Mouse (Mus musculus) MN1 (cell line): Measurements from ENCODE around the gene Tagap.

Source experiments
- DNase-seq: peaks from one replicate; pipeline ENCODE4 v3.0.0-alpha.2; 2016; ENCODE audit warnings: low spot score

Tagap gene

DNA sequence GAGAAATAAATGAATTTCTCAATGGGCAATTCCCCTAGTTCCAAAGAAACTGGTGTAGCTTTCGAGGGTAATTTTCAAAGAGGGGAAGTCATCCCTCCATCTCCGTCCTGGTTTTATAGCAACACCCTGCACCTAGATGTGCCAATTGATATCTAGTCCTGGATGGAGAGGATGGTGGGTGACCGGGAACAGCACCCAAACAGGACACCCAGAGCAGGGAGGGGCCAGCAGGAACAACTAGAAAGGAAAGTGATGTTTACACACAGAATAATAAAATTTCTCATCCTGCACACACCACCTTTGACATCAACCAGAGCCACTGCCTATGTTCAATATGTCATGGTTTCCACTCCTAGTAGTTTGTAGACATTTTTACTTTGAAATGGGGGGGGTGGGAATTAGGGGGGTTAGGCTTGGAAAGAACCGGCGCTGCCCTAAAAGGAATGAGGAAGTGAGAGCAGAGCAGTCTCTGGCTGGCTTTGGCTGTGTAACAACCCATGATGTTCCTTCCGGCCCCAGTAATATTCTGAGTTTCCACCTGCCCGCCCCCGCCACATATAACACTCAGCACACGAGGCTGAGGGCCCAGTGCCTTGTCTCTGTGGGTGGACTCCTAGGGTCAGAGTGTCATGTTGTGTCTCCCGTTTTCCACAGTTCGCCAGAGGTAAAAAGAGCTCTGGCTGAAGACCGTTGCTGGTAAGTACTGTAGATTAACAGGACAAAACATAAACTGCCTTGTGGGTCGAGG is at the start of gene Tagap:
TSS of gene Tagap (plus strand) at position 588 of the 748 bp plus-strand sequence.
- no peak for DNase-seq

- no peak for DNase-seq
Measured at GRCm38 (mm10) chr17:7876541-7876940, 49.3 kb upstream of the Tagap start.

- DNase-seq, result no peak
Measured at GRCm38 (mm10) chr17:7877191-7877764, 48.5 kb upstream of the Tagap start.

DNA sequence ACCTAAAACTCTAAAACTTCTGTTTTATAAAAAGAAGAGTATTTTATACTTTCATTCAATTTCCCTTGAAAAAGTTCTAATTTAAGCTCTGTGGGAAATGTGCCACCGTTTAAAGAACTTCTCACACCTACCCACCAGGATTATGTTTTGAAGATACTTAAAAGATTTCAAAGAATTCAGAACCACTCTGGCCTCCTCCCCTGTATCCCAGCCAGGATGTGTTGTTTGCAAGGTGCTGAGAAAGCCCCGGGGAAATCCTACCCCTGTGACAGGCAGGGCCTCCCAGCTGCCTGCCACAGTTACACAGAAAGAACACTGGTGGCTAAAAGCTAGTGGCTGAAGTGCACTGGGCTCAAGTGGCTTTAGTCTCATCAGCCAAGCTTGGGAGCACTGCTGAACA is 47.9 kb upstream of the Tagap start:
- no peak for DNase-seq

GRCm38 (mm10) chr17:7879529-7879928 is 46.3 kb upstream of the Tagap start:
- DNase-seq, result no peak

DNA sequence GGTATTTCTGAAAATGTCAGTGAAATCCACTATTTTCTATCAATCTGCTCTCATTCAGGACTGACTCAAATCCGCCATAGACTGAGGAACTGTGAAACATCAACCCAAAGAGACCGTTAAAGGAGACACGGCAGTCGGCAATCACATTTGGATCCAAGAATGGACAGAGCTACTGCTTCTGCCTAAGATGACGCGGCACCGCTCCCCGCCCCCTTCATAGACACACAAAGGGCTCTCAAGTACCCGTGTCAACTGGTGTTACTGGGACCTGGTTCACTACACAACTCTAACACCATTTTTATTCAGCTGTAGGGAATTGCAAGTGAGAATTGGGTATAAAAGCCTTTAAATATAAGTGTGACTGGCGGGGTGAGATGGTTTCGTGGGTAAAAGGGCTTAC is 42.7 kb upstream of the Tagap start:
- DNase-seq, result no peak

GRCm38 (mm10) chr17:7884606-7885005 is 41.2 kb upstream of the Tagap start:
- DNase-seq, result no peak

GRCm38 (mm10) chr17:7887071-7887815 is 38.6 kb upstream of the Tagap start:
- DNase-seq, result no peak

DNA sequence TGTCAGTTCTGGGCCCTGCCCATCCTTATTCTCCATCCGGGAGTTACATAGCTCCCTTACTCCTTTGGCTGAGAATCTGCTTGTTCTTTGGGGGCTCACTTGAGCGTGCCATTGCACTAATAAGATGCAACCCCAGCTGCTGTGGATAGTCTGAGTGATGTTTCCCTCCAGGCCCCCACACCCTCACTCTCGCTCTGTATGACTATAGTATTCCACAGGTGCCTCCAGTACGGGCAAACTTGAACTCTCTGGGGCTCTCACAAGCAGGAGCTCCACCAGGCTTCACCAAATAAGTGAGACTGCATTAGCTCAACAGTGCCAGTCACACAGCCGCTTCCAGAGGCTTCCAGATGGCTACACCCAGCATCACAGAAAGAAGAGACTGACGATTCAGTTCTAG is 37.5 kb upstream of the Tagap start:
- DNase-seq, result no peak

- DNase-seq, result no peak
Measured at GRCm38 (mm10) chr17:7889026-7889425, 36.8 kb upstream of the Tagap start.

GRCm38 (mm10) chr17:7892676-7893075 is 33.1 kb upstream of the Tagap start:
- DNase-seq, result no peak

- no peak for DNase-seq
Measured at GRCm38 (mm10) chr17:7894094-7894493, 31.7 kb upstream of the Tagap start.

GRCm38 (mm10) chr17:7896047-7896635 is 29.7 kb upstream of the Tagap start:
- no peak for DNase-seq

- DNase-seq, result peak; percentile 40
Measured at GRCm38 (mm10) chr17:7897120-7897519, 28.7 kb upstream of the Tagap start.

DNA sequence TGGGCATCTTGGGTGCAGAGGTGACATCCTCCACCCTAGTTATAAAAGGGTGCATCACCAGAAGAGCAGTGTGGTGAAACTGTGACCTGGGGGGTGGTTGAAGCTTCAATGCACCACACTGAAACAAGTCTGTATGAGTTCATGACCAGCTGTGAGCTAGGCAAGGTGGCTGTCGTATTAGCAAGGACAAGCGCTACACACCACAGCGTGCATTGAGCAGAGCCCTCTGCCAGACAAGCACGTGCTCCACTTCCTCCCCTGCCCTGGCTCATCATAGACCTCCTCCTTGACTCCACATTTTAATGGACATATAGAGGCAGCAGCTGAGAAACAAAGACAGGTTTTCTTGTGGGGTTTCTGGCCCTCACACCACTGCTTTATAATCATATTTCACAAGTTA is 28.0 kb upstream of the Tagap start:
- DNase-seq, result no peak

GRCm38 (mm10) chr17:7899233-7899632 is 26.6 kb upstream of the Tagap start:
- no peak for DNase-seq

- DNase-seq, result no peak
Measured at GRCm38 (mm10) chr17:7899961-7900360, 25.8 kb upstream of the Tagap start.

DNA sequence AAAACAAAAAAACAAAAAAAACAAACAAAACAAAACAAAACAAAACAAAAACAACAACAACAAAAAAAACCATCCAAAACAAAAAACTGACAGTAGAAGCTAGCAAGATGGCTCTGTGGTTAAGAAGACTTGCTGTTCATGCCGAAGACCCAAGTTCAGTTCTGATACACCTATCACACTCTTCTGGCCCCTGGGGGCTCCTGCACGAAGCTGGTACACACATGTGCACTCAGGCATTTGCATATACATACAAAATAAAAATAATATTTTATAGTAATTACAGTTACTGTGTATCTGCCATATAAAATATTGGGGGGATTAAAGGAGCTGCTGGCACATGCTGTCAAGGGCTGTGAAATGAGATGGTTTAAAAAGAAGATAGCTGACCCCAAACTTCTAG is 24.3 kb upstream of the Tagap start:
- no peak for DNase-seq

GRCm38 (mm10) chr17:7902362-7902761 is 23.4 kb upstream of the Tagap start:
- no peak for DNase-seq

GRCm38 (mm10) chr17:7904992-7905391 is 20.8 kb upstream of the Tagap start:
- DNase-seq, result no peak

- DNase-seq, result no peak
Measured at GRCm38 (mm10) chr17:7905936-7906685, 19.7 kb upstream of the Tagap start.

DNA sequence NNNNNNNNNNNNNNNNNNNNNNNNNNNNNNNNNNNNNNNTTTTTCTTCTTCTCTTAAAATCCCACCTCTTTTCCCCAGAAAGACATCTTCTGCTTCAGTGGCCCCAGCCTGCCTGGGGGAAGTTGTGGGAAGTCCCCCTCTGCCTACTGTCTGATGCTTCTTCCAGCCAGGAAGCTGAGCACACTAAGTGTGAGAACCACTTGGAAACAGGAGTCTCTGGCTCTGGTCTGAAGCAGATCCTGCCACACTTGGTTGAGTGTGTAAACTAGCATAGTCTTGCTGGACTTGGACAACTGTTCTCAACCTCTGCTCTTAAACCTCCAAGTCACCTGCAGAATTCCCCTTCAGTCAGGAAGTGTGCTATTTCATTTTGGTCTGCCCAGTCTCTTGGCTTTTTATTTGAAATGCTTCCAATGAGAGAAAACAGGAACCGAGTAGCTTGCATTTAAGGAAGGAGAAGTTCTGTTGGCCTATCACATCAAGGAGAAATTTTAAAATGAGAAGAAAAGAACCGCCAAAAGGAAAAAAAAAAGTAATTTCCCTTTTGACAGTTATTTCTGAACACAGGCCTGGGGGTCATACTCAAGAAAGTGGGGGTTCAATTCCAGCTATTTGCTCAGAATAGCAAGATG is 11.1 kb upstream of the Tagap start:
- DNase-seq, result no peak
